Mouse (Mus musculus) retina, adult 2 months (tissue): ENCODE results near the gene Trpm7.

Experiments
- DNase-seq: peaks from one replicate; pipeline ENCODE4 v3.0.0-alpha.2; 2012; ENCODE audit warnings: low read depth, low spot score

Trpm7 gene

DNA sequence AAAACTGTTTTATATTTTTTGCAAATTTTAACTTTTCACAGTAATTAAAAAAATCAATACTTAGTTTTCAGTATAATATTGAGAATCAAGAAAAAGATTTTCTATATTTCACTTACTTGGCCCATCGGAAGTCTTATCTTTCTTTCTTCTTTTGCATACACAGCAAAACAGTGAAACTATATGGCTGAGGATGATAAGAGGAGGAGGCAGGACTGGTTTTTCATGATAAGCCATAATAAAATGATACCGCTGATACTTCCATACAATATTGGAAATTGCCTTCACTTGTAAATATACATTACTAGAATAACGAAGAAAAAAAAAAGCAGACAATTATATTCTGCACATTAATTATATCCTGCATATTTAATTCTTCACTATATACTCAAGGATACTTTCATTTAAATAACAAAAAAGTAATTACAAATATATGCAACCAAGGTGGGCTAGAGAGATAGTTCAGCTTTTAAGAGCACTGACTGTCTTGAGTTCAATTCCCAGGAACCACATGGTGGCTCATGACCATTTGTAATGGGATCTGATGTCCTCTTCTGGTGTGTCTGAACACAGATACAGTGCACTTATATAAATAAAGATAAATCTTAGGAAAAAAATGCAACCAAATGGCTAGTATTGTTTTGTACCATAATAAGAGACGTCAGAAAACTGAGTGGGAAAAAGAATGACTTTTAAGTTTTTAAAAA lies 59.2 kb downstream of the Trpm7 start:
- no peak for DNase-seq

DNA sequence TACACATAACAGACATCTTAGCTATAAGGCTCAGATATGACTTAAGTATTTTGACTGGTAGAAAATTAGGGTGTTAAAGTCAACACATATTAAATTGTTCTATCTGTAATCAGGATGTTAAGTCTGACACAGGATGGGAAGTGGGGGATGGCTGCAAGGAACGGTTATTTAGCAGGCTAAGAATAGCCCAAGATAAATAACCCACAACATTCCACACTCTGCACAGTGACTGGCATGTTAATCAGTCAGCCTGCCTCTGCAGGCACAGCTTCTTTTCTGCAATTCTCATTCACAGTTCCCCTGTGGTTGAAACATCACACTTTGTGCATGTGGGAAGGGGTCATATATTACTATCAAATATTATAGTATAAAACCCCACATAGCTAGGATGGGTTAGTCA lies 60.2 kb downstream of the Trpm7 start:
- no peak for DNase-seq

DNA sequence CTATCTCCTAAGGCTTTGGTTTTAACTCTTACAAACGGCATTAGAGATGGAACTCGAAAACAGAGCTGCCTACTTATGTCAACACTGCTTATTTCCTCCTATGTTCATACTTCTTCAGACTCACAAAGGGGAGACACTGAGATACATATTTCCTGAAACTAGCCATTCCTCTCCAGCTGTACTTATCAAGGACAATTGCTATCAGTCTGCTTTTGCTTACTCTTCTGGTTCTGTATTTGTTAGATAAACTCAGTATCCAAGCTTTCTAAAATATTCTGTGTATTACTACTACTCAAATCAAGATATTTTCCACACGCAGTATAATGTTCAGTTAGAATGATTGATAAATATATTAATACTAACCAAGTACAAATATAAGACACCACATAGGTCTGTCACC lies 74.0 kb downstream of the Trpm7 start:
- DNase-seq: no peak

DNA sequence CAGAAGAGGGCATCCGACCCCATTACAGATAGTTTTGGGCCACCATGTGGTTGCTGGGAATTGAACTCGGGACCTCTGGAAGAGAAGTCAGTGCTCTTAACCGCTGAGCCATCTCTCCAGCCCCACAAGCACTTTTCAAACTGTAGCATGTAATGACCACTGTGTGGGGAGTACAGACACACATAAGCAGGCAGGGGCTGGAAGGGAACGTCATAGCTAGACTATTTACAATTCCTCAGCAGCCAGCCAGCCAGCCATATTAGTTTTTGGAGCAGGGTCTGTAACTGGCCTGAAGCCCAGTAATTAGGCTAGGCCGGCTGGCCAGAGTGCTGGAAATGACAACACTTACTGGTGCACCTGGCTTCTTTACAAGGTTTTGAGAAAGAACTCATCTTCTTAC lies 77.6 kb downstream of the Trpm7 start:
- no peak for DNase-seq

DNA sequence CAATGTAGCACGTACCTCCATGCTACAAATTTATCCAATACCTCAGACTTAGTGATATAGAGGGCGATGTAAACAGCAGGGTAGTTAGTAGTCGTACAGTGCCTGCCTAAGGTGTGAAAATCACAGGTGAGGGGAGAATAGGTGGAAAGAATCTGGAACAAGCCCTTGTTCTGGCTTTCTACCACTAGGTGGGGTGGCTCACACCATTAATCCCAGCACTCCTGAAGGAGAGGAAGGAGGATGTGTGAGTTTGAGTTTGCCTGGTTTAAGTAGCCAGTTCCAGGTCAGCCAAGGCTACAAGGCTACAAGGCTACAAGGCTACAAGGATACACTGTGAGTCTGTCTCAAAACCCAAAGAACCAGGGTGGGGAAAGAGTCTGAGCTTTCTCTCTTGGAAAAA lies 80.3 kb downstream of the Trpm7 start:
- DNase-seq: no peak

DNA sequence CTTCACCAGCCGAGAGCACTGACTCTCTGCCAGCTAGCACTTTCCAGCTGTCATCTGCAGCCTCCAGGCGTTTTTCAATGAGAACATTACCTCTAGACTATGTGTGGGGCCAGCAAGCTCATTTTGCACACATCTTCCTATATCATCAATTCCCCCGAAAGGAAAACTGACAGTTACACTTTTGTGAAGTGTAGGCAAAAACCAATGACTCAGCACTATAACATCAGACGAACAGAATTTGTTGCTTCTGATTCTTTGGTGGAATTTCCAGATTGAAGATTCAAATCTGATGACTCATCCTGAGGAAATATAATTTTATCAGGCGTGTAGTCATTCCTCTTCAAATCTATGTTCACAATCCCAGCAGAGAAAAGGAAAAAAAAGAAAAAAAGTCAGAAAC lies 83.4 kb downstream of the Trpm7 start:
- DNase-seq: no peak

- no peak for DNase-seq
Observed at GRCm38 (mm10) chr2:126787721-126788342, 88.2 kb downstream of the Trpm7 start.

- no peak for DNase-seq
Observed at GRCm38 (mm10) chr2:126783370-126783769, 92.7 kb downstream of the Trpm7 start, which contains the start of gene Usp50. Gene Usp50 (minus strand): TSS chr2:126783470.

DNA sequence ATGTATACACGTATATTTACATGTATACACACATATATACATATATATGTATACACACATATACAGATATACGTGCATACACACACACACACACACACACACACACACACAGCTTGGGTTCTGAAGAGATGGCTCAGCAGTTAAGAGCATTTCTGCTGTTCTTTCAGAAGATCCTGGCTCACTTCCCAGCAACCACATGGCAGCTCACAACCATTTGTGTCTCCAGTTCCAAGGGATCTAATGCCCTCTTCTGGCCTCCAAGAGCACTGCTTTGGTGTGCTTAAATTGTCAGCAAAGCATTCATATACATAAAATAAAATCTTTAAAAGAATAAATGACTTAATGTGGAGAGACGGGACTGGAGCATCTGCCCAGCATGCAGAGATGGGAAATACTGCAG lies 93.6 kb downstream of the Trpm7 start:
- no peak for DNase-seq

DNA sequence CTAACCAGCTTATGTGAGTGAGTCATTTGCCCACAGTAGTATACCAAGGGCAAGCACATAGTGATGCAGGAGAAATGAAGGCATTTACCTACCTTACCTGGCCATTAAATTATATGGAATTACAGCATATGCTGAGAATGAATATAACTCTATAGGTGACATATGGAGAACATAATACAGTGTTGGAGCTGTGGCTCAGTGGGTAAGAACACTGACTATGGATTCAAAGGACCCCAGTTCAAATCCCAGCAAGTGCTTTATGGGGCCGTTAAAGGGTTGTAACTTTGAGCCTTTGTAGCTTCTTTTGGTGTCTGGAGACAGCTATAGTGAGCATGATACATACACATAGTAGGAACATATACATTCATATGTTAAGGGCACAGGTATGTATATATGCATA lies 94.6 kb downstream of the Trpm7 start:
- no peak for DNase-seq

GRCm38 (mm10) chr2:126780286-126780685 lies 95.7 kb downstream of the Trpm7 start:
- no peak for DNase-seq

- DNase-seq: no peak
Observed at GRCm38 (mm10) chr2:126778806-126779205, 97.2 kb downstream of the Trpm7 start.

DNA sequence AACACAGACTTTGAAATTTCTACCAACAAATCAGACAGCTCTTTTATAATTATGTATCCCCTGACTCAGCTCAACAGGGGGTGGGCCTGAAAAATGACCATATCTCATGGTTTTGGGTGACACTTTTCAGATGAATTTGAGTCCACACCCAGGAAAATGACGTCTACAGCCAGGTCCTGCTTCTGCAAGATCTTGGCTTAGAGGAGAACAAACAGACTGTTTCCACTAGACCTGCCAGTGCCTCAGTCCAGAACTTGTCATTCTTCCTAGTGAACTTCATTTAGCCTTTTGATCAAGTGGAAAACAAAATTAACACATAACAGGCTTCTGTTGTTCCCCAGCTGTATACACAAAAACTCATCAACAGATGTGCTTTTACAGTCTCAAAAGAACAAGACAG lies 99.6 kb downstream of the Trpm7 start:
- no peak for DNase-seq

DNA sequence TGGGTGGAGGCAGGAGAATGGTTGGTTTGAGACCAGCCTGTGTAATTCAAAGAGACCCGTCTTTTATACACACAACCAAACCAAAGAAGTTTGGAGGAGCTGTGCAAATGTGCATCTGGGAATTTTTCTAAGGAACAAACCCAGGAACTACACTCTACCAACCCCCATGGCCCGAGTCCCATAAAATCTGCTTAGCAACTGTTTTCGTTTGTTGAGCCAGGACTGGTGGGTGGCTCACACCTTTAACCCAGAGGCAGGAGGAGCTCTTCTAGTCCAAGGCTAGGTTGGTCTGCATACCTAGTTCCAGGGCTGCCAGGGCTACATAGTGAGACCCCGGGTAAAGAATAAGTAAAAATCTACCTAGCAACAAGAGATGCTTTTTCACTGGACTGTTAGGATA lies 100.1 kb downstream of the Trpm7 start:
- no peak for DNase-seq

GRCm38 (mm10) chr2:126772217-126772616 lies 103.8 kb downstream of the Trpm7 start:
- no peak for DNase-seq

GRCm38 (mm10) chr2:126769431-126770181 lies 106.4 kb downstream of the Trpm7 start:
- DNase-seq: no peak

DNA sequence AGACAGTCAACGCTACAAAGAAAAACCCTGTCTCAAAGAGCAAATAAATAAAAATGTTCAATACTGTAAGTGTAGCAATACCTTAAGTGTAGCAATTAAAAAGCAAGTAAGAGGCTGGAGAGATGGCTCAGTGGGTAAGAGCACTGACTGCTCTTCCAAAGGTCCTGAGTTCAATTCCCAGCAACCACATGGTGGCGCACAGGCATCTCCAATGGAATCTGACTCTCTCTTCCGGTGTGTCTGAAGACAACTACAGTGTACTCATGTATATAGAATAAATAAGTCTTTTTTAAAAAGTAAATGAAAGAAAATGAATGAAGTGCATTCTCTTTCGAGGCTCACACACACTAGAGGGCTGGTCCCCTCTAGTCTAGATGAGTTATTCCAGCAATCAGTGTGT lies 107.8 kb downstream of the Trpm7 start:
- DNase-seq: no peak

GRCm38 (mm10) chr2:126767599-126767998 lies 108.4 kb downstream of the Trpm7 start:
- DNase-seq: no peak

DNA sequence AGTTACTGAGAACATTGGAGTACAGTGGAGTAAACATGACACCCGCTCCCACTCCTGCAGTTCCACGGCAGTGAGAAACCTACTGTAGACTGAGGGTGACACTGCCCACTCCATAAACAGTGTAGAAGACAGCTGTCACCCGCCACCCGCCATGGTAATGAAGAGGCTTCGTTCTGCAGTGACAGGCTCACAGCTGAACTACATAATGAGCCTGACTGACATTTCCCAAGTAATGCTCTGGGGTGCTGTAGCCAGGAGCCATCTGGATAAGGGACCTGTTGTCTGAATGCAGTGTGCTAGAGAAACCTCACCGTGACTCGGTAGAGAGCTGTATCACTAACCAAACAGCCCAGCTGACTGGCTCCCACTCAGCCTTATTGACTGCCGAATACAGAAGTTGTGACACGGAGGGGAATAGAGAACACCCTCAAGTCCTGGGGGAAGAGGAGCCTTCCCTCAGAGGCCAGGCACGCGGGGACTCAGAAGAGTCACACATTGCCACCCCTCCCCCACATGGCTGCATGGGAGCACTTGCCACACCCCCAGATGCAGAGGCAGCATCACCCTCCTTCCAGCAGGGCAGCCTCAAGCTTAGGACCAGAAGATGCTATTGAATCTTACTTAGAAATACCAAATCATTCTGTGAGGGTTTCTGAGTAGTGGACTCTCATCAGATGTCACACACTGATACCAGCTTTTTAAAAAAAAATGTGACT lies 110.0 kb downstream of the Trpm7 start:
- no peak for DNase-seq

- no peak for DNase-seq
Observed at GRCm38 (mm10) chr2:126759351-126759750, 116.7 kb downstream of the Trpm7 start.

GRCm38 (mm10) chr2:126755664-126756063 lies 120.4 kb downstream of the Trpm7 start:
- DNase-seq: no peak

GRCm38 (mm10) chr2:126743389-126743788 lies 132.6 kb downstream of the Trpm7 start:
- DNase-seq: no peak
